Mouse (Mus musculus): Measurements from ENCODE around the gene Arid3c.

The Arid3c gene

GRCm38 (mm10) chr4:41678863-41679262, 52.1 kb downstream of the Arid3c start:
- no peak for DNase-seq (ENCODE audit: low spot score in 2 of 2)

GRCm38 (mm10) chr4:41677006-41677629, 53.8 kb downstream of the Arid3c start:
- no peak for DNase-seq (ENCODE audit: low spot score in 2 of 2)

- no peak for DNase-seq (ENCODE audit: low spot score in 2 of 2)
Observed at GRCm38 (mm10) chr4:41676248-41677005, 54.5 kb downstream of the Arid3c start.
